Mouse (Mus musculus) spleen, adult 12 weeks (tissue): ENCODE measurements around the gene Timp3.

ENCODE experiments used
- DNase-seq: peaks from one replicate; pipeline ENCODE4 v3.0.0; 2022; ENCODE audit warnings: low spot score

Gene Timp3

DNA sequence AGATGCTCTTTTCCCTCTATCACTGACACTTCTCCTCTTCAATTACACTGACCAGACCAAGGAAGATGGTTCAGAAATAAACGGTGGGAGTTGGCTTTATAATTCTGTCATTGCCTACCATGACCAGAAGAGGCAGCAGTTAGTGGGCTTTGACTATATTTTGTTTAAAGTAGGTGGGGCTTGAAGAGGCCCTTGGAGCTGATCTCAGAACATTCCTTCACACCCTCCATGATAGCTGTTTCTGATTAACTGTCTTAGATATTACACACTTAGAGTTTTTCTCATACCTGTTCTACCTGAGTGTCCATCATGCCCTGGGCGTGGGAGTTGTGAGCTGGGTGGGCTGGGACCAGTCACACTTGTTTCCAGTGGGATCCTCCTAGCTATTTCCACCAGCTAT is 28.5 kb downstream of the Timp3 start:
- no peak for DNase-seq

DNA sequence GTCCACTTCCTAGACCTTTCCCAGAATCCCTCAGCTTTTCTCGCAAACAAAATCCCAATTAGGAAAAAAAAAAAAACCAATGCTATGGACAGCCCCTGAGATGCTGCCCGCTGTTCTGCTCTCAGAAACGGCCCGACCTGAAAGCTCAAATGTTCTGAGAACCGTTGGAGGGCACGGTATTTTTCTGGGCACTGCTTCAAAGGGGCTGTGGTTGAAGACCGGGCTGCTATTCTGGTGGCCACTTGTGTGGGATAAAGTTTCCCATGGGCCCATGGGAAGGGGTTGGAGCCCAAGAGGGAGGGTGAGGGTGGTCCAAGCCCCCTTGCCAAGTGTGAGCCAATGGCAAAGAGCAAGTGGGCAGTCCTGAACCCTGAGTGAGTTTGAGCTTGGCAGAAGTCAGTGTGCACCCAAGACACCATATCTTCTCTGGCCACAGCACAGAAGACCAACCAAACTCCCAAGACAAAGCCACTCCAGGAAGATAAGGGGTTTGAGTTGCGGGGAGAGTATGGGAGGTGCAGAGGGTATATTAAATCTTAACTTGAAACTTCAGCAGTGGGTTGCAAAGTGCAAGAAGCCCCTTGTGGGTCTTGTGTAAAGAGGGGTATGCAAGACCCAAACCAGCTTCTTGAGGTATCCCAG is 29.2 kb downstream of the Timp3 start:
- no peak for DNase-seq

- no peak for DNase-seq
Measured at GRCm38 (mm10) chr10:86330993-86331680, 31.0 kb downstream of the Timp3 start.

GRCm38 (mm10) chr10:86331681-86332281 is 31.6 kb downstream of the Timp3 start:
- no peak for DNase-seq

- DNase-seq: no peak
Measured at GRCm38 (mm10) chr10:86332942-86333341, 32.8 kb downstream of the Timp3 start.

- DNase-seq: no peak
Measured at GRCm38 (mm10) chr10:86334581-86334980, 34.4 kb downstream of the Timp3 start.

DNA sequence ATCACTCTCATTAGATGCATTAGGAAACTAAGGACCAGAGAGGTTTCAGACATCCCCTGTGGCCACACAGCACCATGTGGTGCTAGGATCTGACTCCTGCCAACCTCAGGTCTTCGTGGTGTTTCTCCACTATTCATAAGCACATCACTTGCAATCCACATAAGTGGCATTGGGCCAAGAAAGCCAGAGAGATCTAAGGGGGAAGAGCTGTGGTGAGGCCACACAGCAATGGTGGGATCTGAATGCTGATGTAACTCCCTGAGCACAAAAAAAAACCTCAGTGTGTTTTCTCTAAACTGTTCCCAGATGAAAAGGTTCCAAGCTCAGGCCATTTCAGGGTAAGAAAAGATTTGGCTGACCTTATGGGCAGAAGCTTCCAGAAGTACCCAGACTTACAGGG is 36.3 kb downstream of the Timp3 start:
- no peak for DNase-seq

DNA sequence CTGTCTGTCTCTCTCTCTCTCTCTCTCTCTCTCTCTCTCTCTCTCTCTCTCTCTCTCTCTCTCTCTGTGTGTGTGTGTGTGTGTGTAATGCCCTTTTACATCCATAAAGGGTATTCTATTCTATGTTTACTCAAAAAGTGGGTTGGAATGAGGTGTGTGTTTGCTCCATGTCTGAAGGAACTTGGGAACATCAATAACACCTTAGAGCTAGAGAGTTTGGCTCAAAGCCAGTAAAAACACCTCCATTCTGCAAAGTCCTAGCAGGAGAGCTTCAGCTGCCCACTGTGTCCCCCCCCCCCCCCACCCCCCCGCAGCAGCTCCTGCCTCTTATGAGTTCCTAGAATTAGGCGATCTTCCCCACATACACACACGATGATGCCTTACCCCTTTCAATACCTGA is 37.1 kb downstream of the Timp3 start:
- no peak for DNase-seq

DNA sequence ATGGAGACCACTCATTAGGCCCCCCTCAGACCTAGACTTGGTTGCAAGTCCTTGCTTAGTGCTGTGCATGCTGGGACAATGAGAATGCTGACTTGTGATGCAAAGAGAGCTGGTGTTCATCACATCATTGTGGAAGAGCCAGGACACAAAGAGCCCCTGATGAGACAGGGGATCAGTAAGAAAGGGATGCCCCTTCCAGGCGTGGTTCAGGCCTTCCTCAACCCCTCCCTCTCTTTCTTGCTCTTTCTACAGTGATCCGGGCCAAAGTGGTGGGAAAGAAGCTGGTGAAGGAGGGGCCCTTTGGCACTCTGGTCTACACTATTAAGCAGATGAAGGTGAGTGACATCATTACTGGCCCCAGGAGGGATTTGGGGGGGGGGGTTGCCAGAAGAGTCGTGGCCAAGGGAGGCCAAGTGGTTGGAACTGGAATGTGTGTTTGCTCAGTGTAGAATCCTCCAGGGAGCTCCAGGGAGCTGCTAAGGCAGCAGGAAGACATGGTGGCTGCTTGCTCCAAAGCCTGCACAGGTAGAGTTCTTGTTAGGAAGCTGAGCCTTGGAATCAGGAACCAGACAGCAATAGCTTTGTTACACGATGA is 38.0 kb downstream of the Timp3 start:
- no peak for DNase-seq

DNA sequence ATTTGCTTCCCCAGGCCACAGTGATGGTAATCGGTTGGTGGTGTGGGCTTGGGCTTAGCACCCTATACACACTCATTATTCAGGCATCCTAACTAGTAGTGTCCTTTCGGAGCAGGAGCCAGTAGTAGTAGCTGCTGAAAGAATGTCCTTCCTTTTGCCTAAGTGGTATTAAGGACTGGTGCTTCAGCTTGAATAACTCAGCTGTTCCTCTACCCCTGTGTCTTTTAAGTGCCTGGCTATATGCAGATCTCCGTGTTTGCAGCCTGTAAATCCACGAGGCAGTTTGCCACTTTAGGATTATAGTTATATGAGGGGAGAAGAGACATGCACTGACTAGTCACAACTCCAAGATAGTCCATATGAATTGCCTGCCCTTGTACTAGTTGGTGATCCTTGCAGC is 38.9 kb downstream of the Timp3 start:
- DNase-seq: no peak

DNA sequence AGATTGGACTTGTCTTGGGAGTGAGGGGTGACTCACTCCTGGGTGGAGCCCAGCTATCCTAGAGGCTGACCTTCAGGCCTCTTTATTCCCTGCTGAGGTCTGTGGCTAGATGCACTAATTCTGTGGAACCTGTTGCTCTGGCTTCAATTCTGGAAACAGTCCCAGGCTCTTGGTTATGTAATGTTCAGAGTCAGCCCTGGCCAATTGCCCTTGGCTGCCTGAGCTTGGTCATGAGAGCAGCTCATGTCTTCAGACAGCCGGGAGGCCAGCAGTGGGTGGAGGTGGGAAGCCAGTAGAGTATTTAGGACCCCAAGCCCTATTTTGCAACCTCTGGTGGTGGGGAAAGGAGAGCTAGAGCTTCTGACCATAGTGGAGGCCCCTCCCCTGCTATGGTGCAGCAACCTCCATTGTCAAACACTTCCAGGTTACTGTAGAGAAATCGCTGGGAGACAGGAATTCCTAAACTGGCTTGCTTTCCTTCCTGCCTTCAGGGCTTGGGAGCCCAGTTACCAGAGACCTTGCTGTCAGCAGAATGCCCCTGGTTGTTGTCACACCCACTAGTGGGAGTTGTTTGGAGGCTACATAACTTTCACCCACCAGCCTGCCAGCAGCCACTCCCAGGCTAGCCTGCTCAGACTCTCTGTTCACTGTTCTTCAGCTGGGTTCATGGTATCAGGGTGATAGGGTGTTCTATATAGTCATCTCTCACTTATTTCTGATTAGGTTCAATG is 39.6 kb downstream of the Timp3 start:
- no peak for DNase-seq

DNA sequence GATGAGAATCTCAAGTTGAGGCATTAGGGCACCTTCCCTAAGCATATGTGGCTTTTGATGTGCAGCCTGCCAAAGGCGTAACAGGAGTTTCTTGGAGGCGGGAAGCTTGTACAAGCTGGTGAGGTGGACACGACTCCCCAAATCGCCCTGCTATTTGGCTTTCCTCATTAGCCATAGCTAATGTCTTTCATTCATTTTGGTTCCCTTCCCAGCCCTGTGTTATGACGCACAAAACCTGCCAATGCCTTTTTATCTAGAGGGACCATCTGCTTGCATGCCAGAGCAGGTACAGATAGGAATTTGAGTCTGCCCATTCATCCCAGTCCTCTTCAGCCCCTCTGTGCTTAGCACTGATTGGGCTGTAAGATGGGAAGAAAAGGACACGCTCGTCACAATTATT is 40.2 kb downstream of the Timp3 start:
- no peak for DNase-seq

DNA sequence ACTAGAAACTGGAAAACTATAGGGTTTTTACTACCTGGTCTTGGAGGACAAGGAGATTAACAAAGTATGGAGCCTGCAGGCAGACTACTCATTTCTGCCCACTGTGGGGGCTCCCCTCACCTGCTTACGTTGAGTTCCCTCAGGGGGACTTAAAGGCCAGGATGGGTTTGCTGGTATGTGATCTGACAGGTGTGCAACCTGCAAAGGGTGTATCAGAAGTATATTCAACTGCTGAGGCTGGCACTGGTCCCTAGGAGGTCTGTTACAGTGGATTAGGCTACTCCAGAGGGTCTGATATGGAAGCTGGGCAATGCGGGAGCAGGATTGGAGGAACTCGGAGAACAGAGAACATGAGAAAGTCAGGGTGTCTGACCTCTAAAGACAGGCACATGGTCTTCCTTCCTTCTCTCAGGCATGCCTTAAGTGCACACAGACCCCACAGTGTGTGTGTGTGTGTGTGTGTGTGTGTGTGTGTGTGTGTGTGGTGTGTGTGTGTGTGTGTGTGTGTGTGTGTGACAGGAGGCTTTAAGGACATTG is 40.9 kb downstream of the Timp3 start:
- no peak for DNase-seq

GRCm38 (mm10) chr10:86341589-86341988 is 41.4 kb downstream of the Timp3 start:
- no peak for DNase-seq

DNA sequence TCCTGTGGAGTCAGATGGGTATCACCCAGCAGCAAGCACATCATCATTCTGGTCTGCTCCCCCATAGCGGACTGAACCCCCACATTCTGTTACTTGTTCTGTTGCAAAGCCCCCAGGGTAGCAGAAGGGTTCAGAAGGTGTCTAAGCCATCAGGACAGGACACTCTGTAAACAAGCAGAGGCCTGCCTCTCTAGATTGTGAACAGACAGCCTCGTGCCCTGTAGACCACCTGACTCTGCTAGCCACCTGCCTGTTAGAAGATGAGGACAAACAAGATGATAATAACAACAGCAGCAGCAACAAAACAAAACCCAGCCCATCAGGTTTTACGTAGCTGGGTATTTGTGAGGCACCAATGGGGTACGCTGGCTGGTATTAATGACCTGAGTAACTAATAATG is 42.0 kb downstream of the Timp3 start:
- DNase-seq: no peak

DNA sequence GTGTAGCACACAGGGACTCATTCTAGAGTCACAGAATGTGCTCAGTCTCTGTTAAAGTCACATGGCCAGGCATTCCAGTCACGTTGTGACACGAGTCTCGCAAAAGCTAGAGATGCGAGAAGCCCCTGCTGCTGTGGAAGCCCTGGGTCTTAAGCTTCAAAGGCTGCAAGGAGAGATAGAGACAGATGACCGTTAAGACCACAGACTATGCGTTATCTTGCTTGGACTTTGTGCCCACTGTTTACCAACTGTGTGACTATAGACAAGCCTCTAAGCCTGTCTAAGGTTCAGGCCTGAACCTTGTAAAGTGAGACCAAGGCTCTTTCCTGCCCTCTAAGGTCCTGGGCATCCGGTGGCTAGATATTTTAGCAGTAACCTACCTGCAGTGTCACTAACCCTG is 42.5 kb downstream of the Timp3 start:
- no peak for DNase-seq

GRCm38 (mm10) chr10:86343362-86343761 is 43.2 kb downstream of the Timp3 start:
- no peak for DNase-seq

GRCm38 (mm10) chr10:86343931-86344330 is 43.8 kb downstream of the Timp3 start:
- no peak for DNase-seq

DNA sequence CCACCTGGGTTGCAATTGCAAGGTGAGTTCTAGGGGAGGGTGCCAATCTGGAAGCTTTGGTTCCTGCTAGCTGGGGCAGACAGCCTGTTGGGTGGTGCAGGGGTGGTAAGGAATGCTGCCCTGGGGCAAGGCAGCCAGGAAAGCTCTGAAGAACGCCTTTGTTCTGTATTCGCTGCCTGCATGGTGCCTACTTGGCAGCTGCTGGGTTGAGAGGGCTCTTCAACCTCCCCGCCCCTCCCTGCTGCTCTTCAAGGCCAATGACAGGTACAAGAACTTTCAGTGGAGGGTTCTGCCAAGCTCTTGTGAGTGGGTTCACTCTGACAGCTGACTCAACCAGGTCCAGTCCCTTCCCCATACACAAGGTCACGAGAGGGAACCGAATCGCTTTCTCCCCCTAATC is 44.5 kb downstream of the Timp3 start:
- no peak for DNase-seq

DNA sequence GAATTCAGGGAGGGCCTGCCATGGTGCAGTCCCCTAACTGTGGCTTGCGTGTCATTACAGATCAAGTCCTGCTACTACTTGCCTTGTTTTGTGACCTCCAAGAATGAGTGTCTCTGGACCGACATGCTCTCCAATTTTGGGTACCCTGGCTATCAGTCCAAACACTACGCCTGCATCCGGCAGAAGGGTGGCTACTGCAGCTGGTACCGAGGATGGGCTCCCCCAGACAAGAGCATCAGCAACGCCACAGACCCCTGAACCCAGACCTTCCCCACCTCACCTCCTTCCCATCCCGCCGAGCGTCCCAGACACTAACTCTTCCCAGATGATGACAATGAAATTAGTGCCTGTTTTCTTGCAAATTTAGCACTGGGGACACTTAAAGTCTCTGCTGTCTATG is 45.5 kb downstream of the Timp3 start:
- no peak for DNase-seq

DNA sequence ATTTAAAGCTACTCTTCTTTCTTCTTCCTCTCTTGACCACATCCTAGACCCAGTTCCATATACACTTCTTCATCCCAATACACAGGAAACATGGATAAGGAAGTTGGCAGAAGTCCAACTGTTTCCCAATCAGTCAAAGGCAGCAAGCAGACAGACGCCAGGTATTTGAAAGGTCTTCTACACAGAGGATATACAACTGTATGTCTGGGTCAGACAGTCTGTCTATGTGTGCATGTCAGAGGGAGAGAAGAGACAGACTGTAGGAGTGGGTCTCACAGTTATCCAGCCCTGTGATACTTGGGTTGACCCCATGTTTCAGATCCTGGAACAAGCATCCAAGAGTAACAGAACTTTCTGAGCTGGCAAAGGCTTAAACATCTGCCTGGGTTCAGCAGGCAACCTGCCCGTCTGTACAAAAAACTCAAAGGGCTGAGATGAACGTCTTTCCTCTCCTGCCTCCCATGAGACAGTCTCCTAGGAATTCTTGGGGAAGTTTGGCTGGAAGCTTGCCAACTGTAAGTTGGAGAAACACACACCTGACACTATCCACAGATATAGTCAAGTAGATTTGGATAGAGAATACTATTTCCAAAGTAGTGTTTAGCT is 46.2 kb downstream of the Timp3 start:
- DNase-seq: no peak

DNA sequence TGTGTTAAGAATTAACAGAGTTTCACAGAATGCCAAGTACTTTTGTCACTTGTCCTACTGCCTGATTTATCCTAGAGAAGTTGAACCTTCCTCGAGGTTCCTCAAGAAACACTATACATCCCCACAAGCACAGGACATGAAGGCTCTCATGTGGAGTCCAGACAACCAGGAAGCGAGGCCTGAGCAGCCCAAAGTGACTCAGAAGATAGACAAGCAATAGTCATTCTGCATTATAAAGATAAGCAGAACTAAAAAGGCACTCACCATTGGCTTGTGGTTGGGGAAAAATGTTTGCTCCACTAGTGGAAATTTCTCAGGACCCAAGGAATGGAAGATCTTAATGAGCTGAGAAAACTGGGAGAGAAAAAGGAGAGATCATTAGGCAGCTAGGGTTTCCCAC is 51.1 kb downstream of the Timp3 start:
- no peak for DNase-seq
